Mouse (Mus musculus): ENCODE measurements around the gene Rab30. TPM values are rescaled to one million over a fixed set of nuclear protein-coding genes. Genes with fewer than 3 reads are reported as not detected.

Rab30 gene
- polyA plus RNA-seq, 1 experiment from 2014 or later, result 5.0 TPM

DNA sequence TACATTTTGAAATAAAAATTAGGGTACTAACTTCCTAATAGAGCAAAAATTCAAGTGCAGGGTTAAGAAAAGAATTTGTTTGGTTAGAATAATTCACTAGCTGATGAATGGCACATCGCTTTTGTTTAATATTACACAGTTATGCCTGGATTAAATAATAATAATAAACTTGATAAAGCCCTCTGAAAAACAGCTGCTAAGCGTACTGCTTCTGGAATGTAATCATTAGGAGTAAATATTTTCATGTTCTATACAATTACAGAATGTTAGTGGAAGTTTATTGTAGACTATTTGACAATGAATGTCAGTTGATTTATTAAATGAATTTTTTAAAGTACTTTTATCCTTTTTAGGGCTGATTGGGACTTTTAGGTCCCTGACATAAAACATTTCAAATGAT lies 100.9 kb downstream of the Rab30 start:
- H3K4me3 ChIP-seq (replicated peaks), result no peak overlapping the region
- 49% methylated on average over 2 of the region's 2 CpGs for WGBS (ENCODE audit: insufficient replicate concordance)
- H3K9ac ChIP-seq, result no peak overlapping the region
- no peak for ATAC-seq (ENCODE audit: insufficient read depth)
- no peaks in the 10 kb centered on the region for H3K27me3 ChIP-seq
- no peak overlapping the region for H3K4me2 ChIP-seq
- no peaks in the 10 kb centered on the region for H3K4me1 ChIP-seq (replicated peaks)
- no peaks in the 10 kb centered on the region for H3K9me3 ChIP-seq (replicated peaks)
- H3K36me3 ChIP-seq (replicated peaks), result no peaks in the 10 kb centered on the region
- H3K27ac ChIP-seq (replicated peaks), result no peak overlapping the region

DNA sequence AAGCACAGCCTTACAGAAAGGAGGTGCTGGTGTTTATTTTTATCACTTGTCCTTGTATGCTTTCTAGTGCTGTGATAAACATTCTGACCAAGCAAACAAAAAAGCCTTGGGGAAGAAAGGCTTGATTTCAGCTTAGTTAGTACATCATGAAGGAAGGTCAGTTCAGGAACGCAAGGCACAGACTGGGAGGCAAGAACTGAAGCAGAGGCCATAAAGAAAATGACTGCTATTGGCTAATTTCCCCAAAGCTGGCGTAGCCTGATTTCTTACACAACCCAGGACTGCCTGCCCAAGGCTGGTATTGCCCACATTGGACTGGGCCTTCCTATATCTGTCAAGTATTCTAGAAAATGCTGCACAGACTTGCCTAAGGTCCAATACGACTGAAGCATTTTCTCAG lies 106.8 kb downstream of the Rab30 start:
- Histone ChIP-seq H3K9ac (no peak overlapping the region), H3K27ac (replicated peaks) (no peak overlapping the region), H3K4me2 (no peak overlapping the region), H3K27me3 (no peaks in the 10 kb centered on the region), H3K9me3 (replicated peaks) (no peaks in the 10 kb centered on the region), H3K4me1 (replicated peaks) (no peaks in the 10 kb centered on the region), H3K36me3 (replicated peaks) (no peaks in the 10 kb centered on the region), H3K4me3 (replicated peaks) (no peak overlapping the region)
- no peak for ATAC-seq (ENCODE audit: insufficient read depth)
- 64% methylated on average over 3 of the region's 3 CpGs for WGBS (ENCODE audit: insufficient replicate concordance)

DNA sequence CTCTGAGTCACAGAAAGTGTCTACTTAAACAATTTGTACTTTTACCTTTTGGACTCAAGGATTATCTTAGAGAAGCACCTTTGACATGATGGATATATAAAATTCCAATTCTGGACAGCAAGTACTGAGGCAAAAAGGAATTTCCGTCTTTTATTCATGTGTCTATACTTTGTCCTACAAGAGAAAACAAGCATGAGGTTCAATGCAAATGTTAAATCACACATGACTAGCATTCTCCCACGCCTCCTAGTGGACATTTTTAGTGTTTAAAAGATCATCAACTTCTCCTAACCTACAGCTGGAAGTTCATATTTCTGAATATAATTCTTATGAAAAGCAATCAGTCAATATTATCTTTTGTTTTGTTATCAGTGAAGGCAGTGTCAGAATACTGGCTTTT lies 125.1 kb downstream of the Rab30 start:
- peaks cover 4% of the 10 kb centered on the region for H3K4me1 ChIP-seq (replicated peaks)
- H3K4me3 ChIP-seq (replicated peaks), result no peak overlapping the region
- H3K27me3 ChIP-seq, result no peaks in the 10 kb centered on the region
- peaks cover 29% of the 10 kb centered on the region for H3K36me3 ChIP-seq (replicated peaks)
- no peak overlapping the region for H3K4me2 ChIP-seq
- H3K9ac ChIP-seq, result no peak overlapping the region
- H3K9me3 ChIP-seq (replicated peaks), result no peaks in the 10 kb centered on the region
- 37% methylated on average over 2 of the region's 2 CpGs for WGBS (ENCODE audit: insufficient replicate concordance)
- H3K27ac ChIP-seq (replicated peaks), result no peak overlapping the region
- ATAC-seq (ENCODE audit: insufficient read depth), result no peak

DNA sequence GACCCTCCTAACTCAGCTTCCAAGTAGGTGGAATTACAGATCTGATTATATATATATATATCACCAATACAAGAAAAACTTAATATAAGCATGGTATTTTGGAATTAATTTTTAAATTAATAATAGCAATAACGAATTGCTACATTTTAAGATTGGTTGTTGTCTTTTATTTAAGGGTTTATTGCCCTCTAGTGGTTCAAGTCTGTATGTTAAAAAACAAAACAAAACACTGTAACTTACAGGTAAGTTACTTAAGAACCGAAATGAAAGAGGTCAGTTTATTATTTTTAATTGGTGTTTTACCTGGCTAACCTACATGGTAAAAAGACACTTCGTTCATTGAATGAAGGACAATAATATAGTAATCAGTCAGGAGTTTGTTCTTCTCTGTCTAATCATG lies 128.8 kb downstream of the Rab30 start:
- Histone ChIP-seq H3K27me3 (no peaks in the 10 kb centered on the region), H3K4me3 (replicated peaks) (no peak overlapping the region), H3K4me2 (no peak overlapping the region), H3K36me3 (replicated peaks) (peaks cover 23% of the 10 kb centered on the region), H3K9ac (no peak overlapping the region), H3K4me1 (replicated peaks) (peaks cover 25% of the 10 kb centered on the region), H3K9me3 (replicated peaks) (no peaks in the 10 kb centered on the region), H3K27ac (replicated peaks) (no peak overlapping the region)
- no peak for ATAC-seq (ENCODE audit: insufficient read depth)
- 58% methylated on average over 3 of the region's 3 CpGs for WGBS (ENCODE audit: insufficient replicate concordance)

DNA sequence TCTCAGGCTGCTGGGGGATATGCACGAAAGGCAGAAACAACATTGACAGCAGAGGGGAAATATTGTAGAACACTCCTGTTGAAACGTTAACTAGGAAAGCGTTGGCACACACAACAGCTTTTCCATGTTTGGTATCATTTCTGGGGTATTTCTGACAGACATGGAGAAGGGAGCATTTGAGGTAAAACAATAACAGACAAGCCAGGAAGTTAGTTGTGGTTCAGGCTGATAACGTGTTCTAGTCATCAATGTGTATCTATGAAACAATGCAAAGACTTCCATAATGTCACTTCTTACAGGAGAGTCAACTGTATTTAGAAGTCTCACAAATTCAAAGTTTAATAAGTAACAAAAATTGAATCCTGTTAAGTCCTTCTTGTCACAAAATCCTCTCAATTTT lies 130.2 kb downstream of the Rab30 start:
- 57% methylated on average over 4 of the region's 4 CpGs for WGBS (ENCODE audit: insufficient replicate concordance)
- Histone ChIP-seq H3K27ac (replicated peaks) (no peak overlapping the region), H3K9me3 (replicated peaks) (no peaks in the 10 kb centered on the region), H3K4me3 (replicated peaks) (no peak overlapping the region), H3K4me2 (no peak overlapping the region), H3K4me1 (replicated peaks) (peaks cover 38% of the 10 kb centered on the region), H3K9ac (no peak overlapping the region), H3K27me3 (no peaks in the 10 kb centered on the region), H3K36me3 (replicated peaks) (peaks cover 19% of the 10 kb centered on the region; the same call in 1 of the 2 replicates)
- ATAC-seq (ENCODE audit: insufficient read depth), result no peak

DNA sequence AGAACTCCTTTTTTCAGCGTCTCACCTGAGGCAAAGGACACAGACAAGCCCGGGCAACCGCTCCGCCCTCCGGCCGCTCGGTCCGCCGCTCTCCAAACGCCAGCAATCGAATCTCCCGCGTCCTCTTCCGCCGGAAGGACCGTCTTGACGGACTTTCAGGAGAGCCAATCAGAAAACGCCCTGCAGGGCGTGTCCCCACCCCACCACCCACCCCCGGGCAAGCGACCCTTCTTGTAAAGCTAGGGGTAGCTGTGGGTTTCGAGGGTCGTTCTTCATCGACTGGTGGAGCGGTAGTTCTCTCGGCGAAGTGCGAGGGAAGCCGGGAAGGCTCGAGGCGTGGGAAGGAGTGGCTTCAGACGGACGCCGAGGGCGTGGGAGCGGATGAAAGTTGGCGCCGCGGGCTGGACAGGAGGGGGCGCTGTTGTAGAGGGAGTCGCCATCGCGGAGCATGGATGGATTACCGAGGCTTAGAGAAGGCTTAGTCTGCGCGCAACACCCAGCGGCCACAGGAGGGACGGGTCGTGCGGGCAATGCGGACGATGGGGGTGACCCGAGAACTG lies 132.8 kb downstream of the Rab30 start, which contains the start of the genes Ddias and Prcp:
Ddias (minus strand) TSS at position 132 of the 560 bp plus-strand sequence.
Prcp (plus strand) TSS at position 355 of the 560 bp plus-strand sequence.
- H3K27ac ChIP-seq (replicated peaks), result peak within 1 kb of the TSS; percentile 99
- peaks cover 61% of the 10 kb centered on the region for H3K4me1 ChIP-seq (replicated peaks)
- H3K27me3 ChIP-seq, result no peaks in the 10 kb centered on the region
- H3K36me3 ChIP-seq (replicated peaks), result 0 out of 2 replicates have a peak, but pooled peaks cover 8% of the 10 kb centered on the region
- peak; percentile 77 for ATAC-seq (ENCODE audit: insufficient read depth)
- H3K9ac ChIP-seq, result peak within 1 kb of the TSS; percentile 87
- peak within 1 kb of the TSS; percentile 97 for H3K4me2 ChIP-seq
- under 1% methylated on average over 53 of the region's 53 CpGs for WGBS (ENCODE audit: insufficient replicate concordance)
- H3K9me3 ChIP-seq (replicated peaks), result no peaks in the 10 kb centered on the region
- peak within 1 kb of the TSS; percentile 84 for H3K4me3 ChIP-seq (replicated peaks)

DNA sequence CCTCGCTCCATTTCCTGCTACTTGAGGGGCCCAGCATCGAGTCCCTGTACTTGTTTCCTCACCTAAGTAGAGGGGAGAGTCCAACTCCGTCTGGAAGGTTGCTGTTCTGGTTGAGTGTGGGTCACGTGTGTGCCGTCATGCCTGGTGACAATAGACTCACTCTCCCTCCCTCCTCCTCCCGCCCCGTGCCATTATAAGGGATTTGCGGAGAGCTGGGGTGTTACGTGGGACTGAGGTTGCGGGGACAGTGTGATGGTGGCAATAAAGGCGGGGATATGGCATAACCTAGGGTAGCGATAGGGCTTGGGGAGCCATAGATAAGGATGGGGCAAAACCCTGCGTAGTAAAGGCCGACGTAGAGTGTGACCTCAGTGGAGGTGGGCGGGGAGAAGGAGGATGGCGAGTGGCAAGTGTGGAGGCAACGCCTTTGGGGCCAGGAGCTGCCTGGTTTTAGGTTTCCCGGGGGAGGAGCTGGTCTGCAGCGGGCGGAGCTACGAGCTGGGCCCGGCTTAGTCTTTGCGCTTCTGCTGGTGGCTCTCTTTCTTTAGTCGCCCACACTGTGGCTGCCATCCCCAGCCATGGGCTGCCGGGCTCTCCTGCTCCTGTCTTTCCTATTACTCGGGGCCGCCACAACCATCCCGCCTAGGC lies 133.5 kb downstream of the Rab30 start:
- Histone ChIP-seq H3K4me3 (replicated peaks) (peak overlapping the region; percentile 84), H3K9ac (peak overlapping the region; percentile 87), H3K4me2 (peak overlapping the region; percentile 97), H3K4me1 (replicated peaks) (peaks cover 65% of the 10 kb centered on the region), H3K27me3 (no peaks in the 10 kb centered on the region), H3K27ac (replicated peaks) (peak overlapping the region; percentile 99), H3K9me3 (replicated peaks) (no peaks in the 10 kb centered on the region), H3K36me3 (replicated peaks) (0 out of 2 replicates have a peak, but pooled peaks cover 8% of the 10 kb centered on the region)
- whole genome bisulfite sequencing (ENCODE audit: insufficient replicate concordance), result under 1% methylated on average over 29 of the region's 29 CpGs
- ATAC-seq (ENCODE audit: insufficient read depth), result peak; percentile 94

DNA sequence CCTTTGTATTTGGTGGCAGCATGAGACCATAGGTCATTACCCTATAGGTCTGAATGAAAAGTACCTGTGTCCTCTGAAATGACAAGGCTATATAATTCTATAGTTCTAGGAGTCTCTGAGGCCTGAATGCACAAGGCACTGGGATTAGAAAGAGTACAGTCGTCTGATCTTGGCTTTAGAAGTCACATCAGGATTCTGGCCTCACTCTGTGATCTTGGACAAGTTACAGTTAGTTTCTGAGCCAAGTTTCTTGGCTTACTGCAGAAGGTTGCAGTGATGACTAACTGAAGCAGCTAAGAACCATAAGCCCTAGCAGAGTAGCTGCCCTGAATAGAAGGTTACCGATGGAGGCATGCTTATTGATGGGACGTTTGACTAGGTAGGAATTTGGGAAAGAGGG lies 134.7 kb downstream of the Rab30 start:
- 12% methylated on average over 3 of the region's 3 CpGs for WGBS (ENCODE audit: insufficient replicate concordance)
- H3K27ac ChIP-seq (replicated peaks), result peak overlapping the region; percentile 99
- peaks cover 6% of the 10 kb centered on the region; the same call in 1 of the 2 replicates for H3K36me3 ChIP-seq (replicated peaks)
- no peaks in the 10 kb centered on the region for H3K9me3 ChIP-seq (replicated peaks)
- H3K4me1 ChIP-seq (replicated peaks), result peaks cover 70% of the 10 kb centered on the region
- H3K4me3 ChIP-seq (replicated peaks), result peak overlapping the region; percentile 84
- peak overlapping the region; percentile 87 for H3K9ac ChIP-seq
- H3K4me2 ChIP-seq, result peak overlapping the region; percentile 97
- no peak for ATAC-seq (ENCODE audit: insufficient read depth)
- H3K27me3 ChIP-seq, result no peaks in the 10 kb centered on the region

DNA sequence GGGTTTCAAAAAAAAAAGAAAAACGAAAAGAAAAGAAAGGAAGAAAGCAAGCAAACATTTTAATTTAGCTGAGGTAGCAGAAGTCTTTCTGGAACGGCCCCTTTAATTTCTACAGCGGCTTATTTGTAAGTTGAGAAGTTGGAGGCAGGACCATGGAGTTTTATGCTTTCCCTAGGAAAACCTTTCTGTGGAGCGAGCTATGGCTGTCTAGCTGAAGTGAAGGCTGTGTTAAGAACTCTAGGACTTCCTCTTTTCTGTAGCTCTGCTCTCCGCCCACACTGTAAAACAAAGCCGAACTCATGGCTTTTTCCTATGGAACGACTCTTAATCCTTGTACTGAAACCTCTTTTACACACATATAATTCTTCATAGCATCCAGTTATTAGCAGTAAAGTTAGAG lies 135.1 kb downstream of the Rab30 start:
- Histone ChIP-seq H3K27ac (replicated peaks) (peak overlapping the region; percentile 99), H3K27me3 (no peaks in the 10 kb centered on the region), H3K9me3 (replicated peaks) (no peaks in the 10 kb centered on the region), H3K4me2 (peak overlapping the region; percentile 97), H3K9ac (peak overlapping the region; percentile 87), H3K4me1 (replicated peaks) (peaks cover 69% of the 10 kb centered on the region), H3K36me3 (replicated peaks) (peaks cover under 1% of the 10 kb centered on the region; the same call in 1 of the 2 replicates), H3K4me3 (replicated peaks) (peak overlapping the region; percentile 84)
- 8% methylated on average over 7 of the region's 7 CpGs for WGBS (ENCODE audit: insufficient replicate concordance)
- ATAC-seq (ENCODE audit: insufficient read depth), result no peak

DNA sequence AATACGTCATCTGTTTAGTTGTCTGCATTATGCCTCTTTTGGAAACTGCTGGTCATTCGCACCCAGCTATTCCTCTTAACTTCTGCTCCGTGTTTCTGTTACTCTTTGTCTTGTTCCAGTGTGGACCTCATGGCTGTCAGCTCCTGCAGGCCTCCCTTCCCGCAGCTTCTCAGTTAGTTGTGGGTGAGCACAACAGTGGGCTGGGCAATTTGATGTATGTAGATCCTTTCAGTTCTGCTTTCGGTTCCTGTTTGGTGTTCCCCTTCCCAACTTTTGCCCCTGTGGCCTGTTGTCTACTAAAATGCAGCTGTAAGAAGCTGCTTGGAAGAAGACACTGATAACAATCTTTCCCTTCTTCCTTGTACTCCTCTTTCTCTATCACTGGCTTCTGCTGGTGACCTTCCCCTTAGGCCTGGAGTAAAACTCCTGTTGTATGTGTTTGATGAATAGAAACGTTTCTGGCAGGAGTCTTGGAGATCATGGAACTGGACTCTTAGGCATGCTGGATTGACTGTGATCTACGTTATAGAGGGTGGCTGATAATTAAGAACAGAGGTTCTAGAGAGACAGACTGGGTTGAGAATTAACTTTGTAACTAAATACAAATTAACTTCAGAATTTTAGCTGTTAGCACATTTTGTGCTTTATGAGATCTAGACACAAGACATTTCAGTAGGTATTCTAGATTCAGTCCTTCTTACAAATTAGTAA lies 137.3 kb downstream of the Rab30 start:
- no peak for ATAC-seq (ENCODE audit: insufficient read depth)
- no peaks in the 10 kb centered on the region; the same call in 1 of the 2 replicates for H3K36me3 ChIP-seq (replicated peaks)
- H3K9me3 ChIP-seq (replicated peaks), result no peaks in the 10 kb centered on the region
- H3K4me1 ChIP-seq (replicated peaks), result peaks cover 70% of the 10 kb centered on the region
- peak overlapping the region; percentile 97 for H3K4me2 ChIP-seq
- H3K27me3 ChIP-seq, result no peaks in the 10 kb centered on the region
- 0 out of 2 replicates have a peak overlapping the region, but pooled peaks have one; percentile 84 for H3K4me3 ChIP-seq (replicated peaks)
- WGBS (ENCODE audit: insufficient replicate concordance), result 39% methylated on average over 7 of the region's 7 CpGs
- 0 out of 2 replicates have a peak overlapping the region, but pooled peaks have one; percentile 11 for H3K9ac ChIP-seq
- peak overlapping the region; percentile 61 for H3K27ac ChIP-seq (replicated peaks)
